Mouse (Mus musculus): Measurements from ENCODE around the gene B4galt2. TPM values are rescaled to one million over a fixed set of nuclear protein-coding genes. Genes with fewer than 3 reads are reported as not detected.
A peak's percentile ranks its signal among the peaks of the same experiment; 100 is the strongest.

Gene B4galt2
- polyA plus RNA-seq, 1 experiment from 2014 or later, result 47.9 TPM

GRCm38 (mm10) chr4:117850176-117850575 is 33.1 kb downstream of the B4galt2 start:
- WGBS, result 71% methylated on average over 7 of the region's 7 CpGs
- H3K4me2 ChIP-seq (ENCODE audit: low read length), result no peak overlapping the region
- no peaks in the 10 kb centered on the region for H3K36me3 ChIP-seq (ENCODE audit: control insufficient read depth, insufficient read depth)
- H3K4me1 ChIP-seq (replicated peaks; ENCODE audit: control insufficient read depth, insufficient read depth, low read length), result no peaks in the 10 kb centered on the region; the same call in 1 of the 2 replicates
- H3K27me3 ChIP-seq (replicated peaks; ENCODE audit: control insufficient read depth, insufficient read depth, low read length), result no peaks in the 10 kb centered on the region
- no peak overlapping the region for H3K27ac ChIP-seq (ENCODE audit: low read length)
- no peak overlapping the region for H3K4me3 ChIP-seq (replicated peaks; ENCODE audit: low read length)
- no peak overlapping the region for H3K9ac ChIP-seq (replicated peaks; ENCODE audit: low read depth, low read length)
- no peak for ATAC-seq
- no peaks in the 10 kb centered on the region for H3K9me3 ChIP-seq (ENCODE audit: control insufficient read depth, low read length)

GRCm38 (mm10) chr4:117849506-117849905 is 33.8 kb downstream of the B4galt2 start:
- Histone ChIP-seq H3K27ac (ENCODE audit: low read length) (no peak overlapping the region), H3K4me3 (replicated peaks; ENCODE audit: low read length) (no peak overlapping the region), H3K9me3 (ENCODE audit: control insufficient read depth, low read length) (no peaks in the 10 kb centered on the region), H3K4me1 (replicated peaks; ENCODE audit: control insufficient read depth, insufficient read depth, low read length) (no peaks in the 10 kb centered on the region; the same call in 1 of the 2 replicates), H3K9ac (replicated peaks; ENCODE audit: low read depth, low read length) (no peak overlapping the region), H3K36me3 (ENCODE audit: control insufficient read depth, insufficient read depth) (no peaks in the 10 kb centered on the region), H3K27me3 (replicated peaks; ENCODE audit: control insufficient read depth, insufficient read depth, low read length) (no peaks in the 10 kb centered on the region), H3K4me2 (ENCODE audit: low read length) (no peak overlapping the region)
- ATAC-seq, result peak; percentile 39; the same call in 1 of the 2 replicates
- 10% methylated on average over 5 of the region's 5 CpGs for WGBS

GRCm38 (mm10) chr4:117849063-117849462 is 34.2 kb downstream of the B4galt2 start:
- Histone ChIP-seq H3K36me3 (ENCODE audit: control insufficient read depth, insufficient read depth) (no peaks in the 10 kb centered on the region), H3K9me3 (ENCODE audit: control insufficient read depth, low read length) (no peaks in the 10 kb centered on the region), H3K4me3 (replicated peaks; ENCODE audit: low read length) (no peak overlapping the region), H3K27me3 (replicated peaks; ENCODE audit: control insufficient read depth, insufficient read depth, low read length) (no peaks in the 10 kb centered on the region), H3K4me2 (ENCODE audit: low read length) (no peak overlapping the region), H3K27ac (ENCODE audit: low read length) (no peak overlapping the region), H3K9ac (replicated peaks; ENCODE audit: low read depth, low read length) (no peak overlapping the region), H3K4me1 (replicated peaks; ENCODE audit: control insufficient read depth, insufficient read depth, low read length) (no peaks in the 10 kb centered on the region; the same call in 1 of the 2 replicates)
- 0 out of 2 replicates have a peak, but pooled peaks have one; percentile 20 for ATAC-seq
- WGBS, result 46% methylated on average over 17 of the region's 17 CpGs

- Histone ChIP-seq H3K36me3 (ENCODE audit: control insufficient read depth, insufficient read depth) (no peaks in the 10 kb centered on the region), H3K4me3 (replicated peaks; ENCODE audit: low read length) (no peak overlapping the region), H3K27ac (ENCODE audit: low read length) (no peak overlapping the region), H3K9ac (replicated peaks; ENCODE audit: low read depth, low read length) (no peak overlapping the region), H3K9me3 (ENCODE audit: control insufficient read depth, low read length) (no peaks in the 10 kb centered on the region), H3K27me3 (replicated peaks; ENCODE audit: control insufficient read depth, insufficient read depth, low read length) (no peaks in the 10 kb centered on the region), H3K4me2 (ENCODE audit: low read length) (no peak overlapping the region), H3K4me1 (replicated peaks; ENCODE audit: control insufficient read depth, insufficient read depth, low read length) (no peaks in the 10 kb centered on the region; the same call in 1 of the 2 replicates)
- ATAC-seq, result no peak
- 13% methylated on average over 2 of the region's 2 CpGs for whole genome bisulfite sequencing
These were observed 36.3 kb downstream of the B4galt2 start for GRCm38 (mm10) chr4:117847011-117847410.

GRCm38 (mm10) chr4:117846261-117846660 is 37.0 kb downstream of the B4galt2 start:
- no peaks in the 10 kb centered on the region; the same call in 1 of the 2 replicates for H3K4me1 ChIP-seq (replicated peaks; ENCODE audit: control insufficient read depth, insufficient read depth, low read length)
- no peak for ATAC-seq

GRCm38 (mm10) chr4:117845316-117845715 is 38.0 kb downstream of the B4galt2 start:
- Histone ChIP-seq H3K9me3 (ENCODE audit: control insufficient read depth, low read length) (no peaks in the 10 kb centered on the region), H3K27me3 (replicated peaks; ENCODE audit: control insufficient read depth, insufficient read depth, low read length) (no peaks in the 10 kb centered on the region), H3K36me3 (ENCODE audit: control insufficient read depth, insufficient read depth) (no peaks in the 10 kb centered on the region), H3K9ac (replicated peaks; ENCODE audit: low read depth, low read length) (no peak overlapping the region), H3K4me2 (ENCODE audit: low read length) (no peak overlapping the region), H3K4me3 (replicated peaks; ENCODE audit: low read length) (no peak overlapping the region), H3K4me1 (replicated peaks; ENCODE audit: control insufficient read depth, insufficient read depth, low read length) (no peaks in the 10 kb centered on the region; the same call in 1 of the 2 replicates), H3K27ac (ENCODE audit: low read length) (no peak overlapping the region)
- no peak for ATAC-seq
- WGBS, result 80% methylated on average over 11 of the region's 11 CpGs

More at GRCm38 (mm10) chr4:117846261-117846660, 37.0 kb downstream of the B4galt2 start:
- H3K9me3 ChIP-seq (ENCODE audit: control insufficient read depth, low read length), result no peaks in the 10 kb centered on the region
- WGBS, result 94% methylated on average over 4 of the region's 4 CpGs
- H3K4me3 ChIP-seq (replicated peaks; ENCODE audit: low read length), result no peak overlapping the region
- no peak overlapping the region for H3K9ac ChIP-seq (replicated peaks; ENCODE audit: low read depth, low read length)
- no peak overlapping the region for H3K27ac ChIP-seq (ENCODE audit: low read length)
- no peaks in the 10 kb centered on the region for H3K27me3 ChIP-seq (replicated peaks; ENCODE audit: control insufficient read depth, insufficient read depth, low read length)
- H3K4me2 ChIP-seq (ENCODE audit: low read length), result no peak overlapping the region
- H3K36me3 ChIP-seq (ENCODE audit: control insufficient read depth, insufficient read depth), result no peaks in the 10 kb centered on the region

- H3K9ac ChIP-seq (replicated peaks; ENCODE audit: low read depth, low read length), result no peak overlapping the region
- H3K27me3 ChIP-seq (replicated peaks; ENCODE audit: control insufficient read depth, insufficient read depth, low read length), result no peaks in the 10 kb centered on the region
- H3K4me2 ChIP-seq (ENCODE audit: low read length), result no peak overlapping the region
- no peaks in the 10 kb centered on the region for H3K36me3 ChIP-seq (ENCODE audit: control insufficient read depth, insufficient read depth)
- no peak overlapping the region for H3K4me3 ChIP-seq (replicated peaks; ENCODE audit: low read length)
- no peak overlapping the region for H3K27ac ChIP-seq (ENCODE audit: low read length)
- 86% methylated on average over 5 of the region's 5 CpGs for WGBS
- no peaks in the 10 kb centered on the region; the same call in 1 of the 2 replicates for H3K4me1 ChIP-seq (replicated peaks; ENCODE audit: control insufficient read depth, insufficient read depth, low read length)
- ATAC-seq, result no peak
- no peaks in the 10 kb centered on the region for H3K9me3 ChIP-seq (ENCODE audit: control insufficient read depth, low read length)
These were observed 38.8 kb downstream of the B4galt2 start for GRCm38 (mm10) chr4:117844467-117844866.

- H3K36me3 ChIP-seq (ENCODE audit: control insufficient read depth, insufficient read depth), result no peaks in the 10 kb centered on the region
- no peak for ATAC-seq
- H3K4me2 ChIP-seq (ENCODE audit: low read length), result no peak overlapping the region
- H3K4me1 ChIP-seq (replicated peaks; ENCODE audit: control insufficient read depth, insufficient read depth, low read length), result no peaks in the 10 kb centered on the region
- H3K27me3 ChIP-seq (replicated peaks; ENCODE audit: control insufficient read depth, insufficient read depth, low read length), result no peaks in the 10 kb centered on the region
- H3K9me3 ChIP-seq (ENCODE audit: control insufficient read depth, low read length), result no peaks in the 10 kb centered on the region
- WGBS, result 89% methylated on average over 5 of the region's 5 CpGs
- no peak overlapping the region for H3K4me3 ChIP-seq (replicated peaks; ENCODE audit: low read length)
- H3K27ac ChIP-seq (ENCODE audit: low read length), result no peak overlapping the region
- no peak overlapping the region for H3K9ac ChIP-seq (replicated peaks; ENCODE audit: low read depth, low read length)
These were observed 40.2 kb downstream of the B4galt2 start for GRCm38 (mm10) chr4:117843101-117843500.

- Histone ChIP-seq H3K9ac (replicated peaks; ENCODE audit: low read depth, low read length) (no peak overlapping the region), H3K4me2 (ENCODE audit: low read length) (no peak overlapping the region), H3K27ac (ENCODE audit: low read length) (no peak overlapping the region), H3K4me3 (replicated peaks; ENCODE audit: low read length) (no peak overlapping the region), H3K36me3 (ENCODE audit: control insufficient read depth, insufficient read depth) (no peaks in the 10 kb centered on the region), H3K4me1 (replicated peaks; ENCODE audit: control insufficient read depth, insufficient read depth, low read length) (no peaks in the 10 kb centered on the region), H3K27me3 (replicated peaks; ENCODE audit: control insufficient read depth, insufficient read depth, low read length) (no peaks in the 10 kb centered on the region), H3K9me3 (ENCODE audit: control insufficient read depth, low read length) (no peaks in the 10 kb centered on the region)
- WGBS, result 77% methylated on average over 3 of the region's 3 CpGs
- ATAC-seq, result no peak
These were observed 41.7 kb downstream of the B4galt2 start for GRCm38 (mm10) chr4:117841566-117841965.

- no peaks in the 10 kb centered on the region for H3K9me3 ChIP-seq (ENCODE audit: control insufficient read depth, low read length)
- H3K4me1 ChIP-seq (replicated peaks; ENCODE audit: control insufficient read depth, insufficient read depth, low read length), result no peaks in the 10 kb centered on the region
- no peak for ATAC-seq
- H3K4me3 ChIP-seq (replicated peaks; ENCODE audit: low read length), result no peak overlapping the region
- H3K27me3 ChIP-seq (replicated peaks; ENCODE audit: control insufficient read depth, insufficient read depth, low read length), result no peaks in the 10 kb centered on the region
- H3K9ac ChIP-seq (replicated peaks; ENCODE audit: low read depth, low read length), result no peak overlapping the region
- no peak overlapping the region for H3K27ac ChIP-seq (ENCODE audit: low read length)
- H3K4me2 ChIP-seq (ENCODE audit: low read length), result no peak overlapping the region
- 89% methylated on average over 5 of the region's 5 CpGs for WGBS
- H3K36me3 ChIP-seq (ENCODE audit: control insufficient read depth, insufficient read depth), result no peaks in the 10 kb centered on the region
These were observed 42.5 kb downstream of the B4galt2 start for GRCm38 (mm10) chr4:117840821-117841220.

All from forebrain, embryonic 16.5 days (tissue).